Mouse (Mus musculus) cerebellum, postnatal 36 days (tissue): Measurements from ENCODE around the gene Elfn2.

Experiments
- DNase-seq, 2 experiments: peaks; one replicate each; pipeline ENCODE4 v3.0.0; 2021 to 2022; ENCODE audit warnings: mixed read lengths in 2 of 2

Elfn2 gene

GRCm38 (mm10) chr15:78720094-78720493 lies 1.5 kb upstream of the Elfn2 start:
- DNase-seq: peak; percentile 61 to 62

DNA sequence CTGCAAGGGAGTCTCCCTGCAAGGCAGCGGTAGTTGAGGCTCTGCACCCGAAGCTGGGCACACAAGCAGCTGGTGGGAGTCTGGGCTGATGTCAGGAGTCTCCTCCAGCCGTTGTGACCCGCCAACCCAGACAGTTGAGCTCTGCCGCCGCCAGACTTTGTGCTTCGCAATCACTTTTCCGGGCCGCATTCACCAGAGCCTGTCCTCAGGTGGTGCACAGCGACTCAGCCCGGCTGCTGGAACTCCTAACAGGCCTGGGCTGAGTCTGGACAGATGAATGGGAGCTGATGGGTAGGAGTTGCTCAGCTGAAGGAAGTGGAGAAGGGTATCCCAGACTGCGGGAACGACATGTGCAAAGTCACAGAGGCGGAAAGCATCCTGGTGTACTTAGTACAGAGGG lies 845 bp upstream of the Elfn2 start:
- DNase-seq: peak in 1 of 2 experiments; percentile 15

GRCm38 (mm10) chr15:78716936-78717335 lies 1.6 kb downstream of the Elfn2 start:
- no peak for DNase-seq

DNA sequence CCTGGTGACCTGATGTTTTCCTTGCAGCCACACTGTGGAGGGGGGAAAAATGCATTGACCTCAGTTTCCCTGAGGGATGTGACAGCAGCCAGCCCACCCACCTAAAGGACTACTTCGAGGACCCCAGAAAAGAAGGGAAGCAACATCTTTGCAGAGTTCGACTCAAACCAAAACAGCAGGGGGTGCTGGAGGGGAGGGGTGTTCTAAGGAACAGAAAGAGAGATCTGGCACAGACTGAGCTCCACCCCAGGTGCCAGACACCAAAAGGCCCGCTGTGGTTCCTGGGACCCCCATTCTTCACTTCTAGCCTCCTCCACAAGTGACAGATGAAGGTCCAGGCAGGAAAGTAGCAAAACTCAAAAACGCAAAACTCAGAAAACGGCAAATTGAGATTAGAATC lies 2.7 kb downstream of the Elfn2 start:
- DNase-seq: no peak

DNA sequence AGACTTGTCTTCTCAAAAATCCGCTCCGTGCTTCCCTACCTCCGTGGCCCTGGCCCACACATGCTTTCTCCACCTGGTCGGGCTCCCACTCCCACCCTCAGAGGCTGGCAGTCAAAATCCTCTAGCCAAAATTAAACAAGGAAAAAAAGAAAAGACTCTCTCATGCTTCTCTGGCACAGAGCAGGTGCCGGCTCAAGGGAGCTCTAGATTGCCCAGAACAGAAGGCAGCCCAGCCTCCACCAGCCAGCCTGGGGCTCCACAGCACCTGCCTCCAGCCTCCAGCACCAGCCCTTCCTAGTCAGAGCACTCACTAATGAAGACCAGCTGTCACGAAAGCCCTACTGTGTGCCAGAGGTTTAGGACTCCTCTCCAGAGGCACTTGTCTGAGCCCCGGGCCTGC lies 4.8 kb downstream of the Elfn2 start:
- no peak for DNase-seq

GRCm38 (mm10) chr15:78712335-78713258 lies 6.0 kb downstream of the Elfn2 start:
- no peak for DNase-seq

GRCm38 (mm10) chr15:78711935-78712334 lies 6.6 kb downstream of the Elfn2 start:
- DNase-seq: no peak

GRCm38 (mm10) chr15:78710634-78711033 lies 7.9 kb downstream of the Elfn2 start:
- DNase-seq: no peak

- DNase-seq: no peak
Observed at GRCm38 (mm10) chr15:78709767-78710166, 8.8 kb downstream of the Elfn2 start.

DNA sequence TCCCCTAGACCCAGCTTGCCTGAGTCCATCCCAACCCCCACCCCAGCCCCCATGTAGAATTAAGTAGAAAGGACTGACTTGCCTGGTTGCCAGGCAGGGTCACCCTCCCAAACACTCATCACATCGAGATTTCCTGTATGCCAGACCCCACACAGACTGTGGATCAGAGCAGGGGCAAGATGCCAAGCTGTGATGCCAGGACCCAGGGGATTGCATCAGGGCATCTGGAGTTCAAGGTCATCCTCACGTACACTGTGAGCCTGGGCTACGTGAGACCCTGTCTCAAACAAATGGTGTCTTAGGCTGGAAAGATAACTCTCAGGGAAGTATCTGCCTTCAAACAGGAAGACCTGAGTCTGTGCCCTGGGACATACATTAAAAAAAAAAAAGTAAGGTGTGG lies 11.9 kb downstream of the Elfn2 start:
- no peak for DNase-seq

DNA sequence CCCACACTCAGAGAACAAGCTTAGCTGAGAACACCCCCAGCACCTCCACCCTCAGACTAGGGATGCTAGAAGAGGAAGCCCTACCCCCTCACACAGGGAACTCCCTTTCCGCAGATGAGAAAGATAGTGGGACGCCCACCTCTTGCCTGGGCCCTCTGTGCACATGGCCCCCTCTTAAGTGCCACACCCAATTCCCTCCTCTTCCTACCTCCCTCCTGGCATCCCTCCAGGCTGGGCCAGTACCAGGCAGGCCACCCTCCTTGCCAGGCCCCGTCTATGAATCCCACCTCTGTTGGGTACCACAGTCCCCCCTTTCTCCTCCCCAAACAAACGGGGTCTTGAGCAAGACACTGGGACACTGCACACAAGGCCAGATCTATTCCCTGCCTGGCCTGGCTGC lies 13.7 kb downstream of the Elfn2 start:
- DNase-seq: no peak

DNA sequence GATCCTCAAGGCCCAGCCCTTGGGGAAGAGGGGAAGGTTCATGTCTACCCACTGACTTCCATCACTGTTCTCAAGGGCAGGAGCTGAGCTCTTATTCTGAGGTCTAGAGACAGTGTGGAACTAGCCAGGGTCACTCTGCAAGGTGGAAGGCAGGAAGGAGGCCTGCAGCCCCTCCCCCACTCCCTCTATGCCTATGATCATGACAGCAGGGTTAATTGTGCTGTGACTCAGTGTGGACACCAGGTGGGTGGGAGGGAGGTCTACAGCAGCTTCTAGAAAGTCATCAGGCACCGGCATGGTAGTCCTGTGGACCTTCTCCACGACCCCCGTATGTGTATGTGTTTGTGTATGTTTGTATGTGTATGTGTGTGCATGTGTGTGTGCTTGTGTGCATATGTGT lies 14.6 kb downstream of the Elfn2 start:
- no peak for DNase-seq

DNA sequence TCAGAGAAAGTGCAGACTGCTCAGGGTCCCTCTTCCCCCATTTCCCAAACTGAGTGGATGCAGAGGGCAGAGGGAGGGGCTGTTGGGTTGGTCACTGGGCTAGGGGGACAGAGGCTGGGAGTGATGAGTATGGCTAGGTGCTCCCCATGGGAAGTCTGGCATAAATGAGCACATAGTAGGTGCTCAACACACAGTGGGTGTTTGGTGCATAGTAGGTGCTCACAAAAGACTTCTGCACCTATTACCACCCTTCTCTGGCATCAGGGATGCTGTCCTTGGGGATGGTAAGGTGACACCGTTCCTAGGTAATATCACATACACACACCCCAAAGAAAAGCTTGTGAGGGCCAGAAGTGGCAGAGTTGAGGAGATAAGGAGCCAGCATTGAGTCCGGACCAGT lies 18.2 kb downstream of the Elfn2 start:
- DNase-seq: no peak

DNA sequence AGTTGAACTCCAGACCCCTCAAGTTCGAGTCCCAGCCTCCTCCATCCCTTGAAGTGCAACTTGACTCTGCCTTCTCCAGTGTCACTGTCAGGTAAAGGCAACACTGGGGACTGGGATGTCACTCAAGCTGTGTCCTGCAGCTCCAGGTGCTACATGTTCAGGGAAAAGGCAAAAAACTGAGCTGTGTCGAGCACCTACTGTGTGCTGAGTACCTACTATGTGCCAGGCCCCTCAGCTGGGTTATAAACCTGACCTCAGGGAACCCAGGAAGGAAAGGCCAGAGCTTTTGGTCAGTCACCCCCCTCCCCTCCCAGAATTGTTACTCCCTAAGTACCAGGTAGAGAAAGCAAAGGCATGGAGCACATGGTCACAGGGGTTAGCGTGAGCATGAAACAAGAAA lies 19.1 kb downstream of the Elfn2 start:
- DNase-seq: no peak

DNA sequence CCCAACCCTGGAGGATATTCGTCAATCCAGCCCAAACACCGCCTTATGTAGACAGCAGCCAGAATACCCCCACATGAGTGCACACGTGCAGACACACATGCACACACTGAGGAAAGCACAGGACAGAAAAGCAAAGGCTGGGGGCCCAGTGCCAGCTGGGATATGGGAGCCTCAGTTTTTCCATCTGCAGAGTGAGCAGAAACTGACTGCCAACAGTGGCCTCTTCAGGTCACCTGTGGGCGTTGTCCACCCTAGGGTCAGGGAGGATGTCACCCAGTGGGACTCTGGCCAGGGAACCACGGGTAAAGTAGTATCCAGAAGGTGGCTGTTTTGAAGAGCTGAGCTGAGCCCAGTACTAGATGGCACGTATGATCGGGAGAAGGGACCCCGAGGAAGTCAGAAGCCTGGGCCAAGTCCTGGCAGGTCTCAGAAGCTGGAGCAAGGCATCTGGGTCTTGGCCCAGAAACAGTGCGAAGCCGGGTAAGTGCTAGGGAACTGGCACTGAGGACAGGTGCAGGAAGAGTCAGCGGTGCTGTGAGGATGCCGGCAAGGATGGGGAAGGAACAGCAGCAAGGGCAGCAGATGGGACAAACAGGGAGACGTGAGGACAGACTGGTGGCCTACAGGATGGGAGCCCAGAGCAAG lies 20.0 kb downstream of the Elfn2 start:
- DNase-seq: no peak

- DNase-seq: no peak
Observed at GRCm38 (mm10) chr15:78698084-78698483, 20.5 kb downstream of the Elfn2 start.

DNA sequence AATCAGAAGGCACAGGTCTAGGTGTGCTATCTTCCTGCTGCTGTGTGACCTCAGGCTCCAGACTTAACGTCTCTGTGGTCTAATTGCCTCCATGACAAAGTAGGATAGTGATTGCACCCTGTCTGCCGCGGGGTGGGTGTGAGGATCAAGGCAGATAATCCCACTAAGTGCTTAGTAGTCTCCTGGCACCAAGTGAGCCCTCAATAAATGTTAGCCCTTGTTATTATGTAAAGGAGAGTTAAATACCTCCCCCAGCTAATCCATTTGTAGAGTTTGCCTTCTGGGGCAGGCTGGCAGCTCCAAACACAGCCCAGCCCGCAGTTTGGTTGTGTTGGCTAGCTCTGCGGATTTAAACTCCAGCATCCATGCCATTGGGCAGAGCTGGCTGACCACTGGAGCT lies 22.8 kb downstream of the Elfn2 start:
- no peak for DNase-seq

- DNase-seq: no peak
Observed at GRCm38 (mm10) chr15:78692505-78692904, 26.1 kb downstream of the Elfn2 start.

GRCm38 (mm10) chr15:78690716-78691115 lies 27.9 kb downstream of the Elfn2 start:
- no peak for DNase-seq

DNA sequence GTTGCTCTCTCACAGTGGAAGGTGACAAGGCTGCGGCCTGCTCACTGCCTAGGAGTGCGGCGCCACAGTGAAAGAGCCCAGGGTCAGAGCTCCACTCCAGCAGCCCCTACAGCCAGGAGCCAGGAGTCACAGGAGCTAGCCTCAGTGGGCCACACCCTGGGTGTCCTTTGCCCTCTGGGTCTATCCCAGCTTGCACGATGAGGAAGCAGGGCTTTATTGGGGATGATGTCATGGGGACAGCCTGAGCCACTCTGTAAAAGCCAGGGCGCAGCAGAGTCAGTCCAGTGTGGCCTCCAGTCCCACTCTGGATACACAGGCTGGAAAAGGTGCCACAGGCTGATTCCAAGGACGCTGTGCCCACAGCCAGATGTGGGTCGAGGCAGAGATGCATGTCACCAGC lies 31.7 kb downstream of the Elfn2 start:
- no peak for DNase-seq

- no peak for DNase-seq
Observed at GRCm38 (mm10) chr15:78684111-78684510, 34.5 kb downstream of the Elfn2 start.

DNA sequence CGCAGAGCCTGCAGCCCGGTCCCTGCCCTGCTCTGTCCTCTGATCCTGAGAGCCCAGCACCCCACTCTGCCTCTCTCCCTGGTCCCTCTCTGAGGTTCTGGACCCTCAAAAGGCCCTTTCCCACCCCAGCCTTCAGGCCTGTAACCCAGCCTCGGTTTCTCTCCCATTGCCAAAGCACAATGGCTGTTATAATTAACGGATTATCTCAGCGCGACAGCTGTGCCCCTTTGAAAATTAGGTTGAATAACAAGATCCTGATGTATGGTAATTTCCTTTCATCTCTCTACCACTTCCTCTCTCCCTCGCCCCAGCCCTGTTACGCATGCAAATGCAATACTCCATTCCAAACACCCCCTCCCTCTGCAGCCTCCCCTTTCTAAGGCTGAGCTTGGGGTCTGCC lies 35.1 kb downstream of the Elfn2 start:
- no peak for DNase-seq

GRCm38 (mm10) chr15:78681781-78682180 lies 36.8 kb downstream of the Elfn2 start:
- DNase-seq: no peak

- DNase-seq: no peak
Observed at GRCm38 (mm10) chr15:78681301-78681700, 37.3 kb downstream of the Elfn2 start.
